Mouse (Mus musculus) bone marrow, adult 2 months (tissue): ENCODE data around the gene Btbd6. TPM values are rescaled to one million over a fixed set of nuclear protein-coding genes. Genes with fewer than 3 reads are reported as not detected.

Experiments used
- H3K27ac ChIP-seq: fragments of 200-500 bp; 2 replicates; pipeline ENCODE4 v1.5.1; 2012; ENCODE audit warnings: low read depth, mild to moderate bottlenecking, control low read depth, inconsistent platforms, low read length; ENCODE audit not compliant: control insufficient read depth, poor library complexity, insufficient read depth
- H3K4me1 ChIP-seq: fragments of 200-500 bp; 2 replicates; pipeline ENCODE4 v1.6.1; 2011; ENCODE audit warnings: low read length; ENCODE audit not compliant: control insufficient read depth, insufficient read depth
- H3K4me3 ChIP-seq: fragments of 200-500 bp; replicated peaks from 2 replicates; pipeline ENCODE3; 2011; ENCODE audit warnings: mild to moderate bottlenecking, low read depth, low read length, control low read depth; ENCODE audit not compliant: control insufficient read depth
- CTCF ChIP-seq: fragments of 200-500 bp; IDR thresholded peaks from 2 replicates; pipeline ENCODE4 v1.5.1; 2011; ENCODE audit warnings: low read length, control low read depth; ENCODE audit not compliant: control insufficient read depth, insufficient read depth
- POLR2A ChIP-seq: fragments of 200-500 bp; IDR thresholded peaks from 2 replicates; pipeline ENCODE4 v1.6.1; 2011; ENCODE audit warnings: low read depth, mild to moderate bottlenecking, control low read depth, low read length, borderline replicate concordance; ENCODE audit not compliant: control insufficient read depth
- WGBS: fragments of 180-500 bp; shearing (Covaris S2); methylation state at CpG from one replicate; pipeline ENCODE4 v1.1.7; 2018; 5-methylcytosine and 5-hydroxymethylcytosine counted together
- polyA plus RNA-seq: library from polyadenylated mRNA; stranded (reverse); fragments of >200 nt; gene quantifications from 2 replicates; pipeline ENCODE4 v1.2.4, GENCODE M21; 2011; ENCODE audit warnings: low replicate concordance; ENCODE audit not compliant: missing spikeins, insufficient read depth, insufficient read length

Btbd6 gene
- polyA plus RNA-seq, 1 experiment = 6.3 TPM

DNA sequence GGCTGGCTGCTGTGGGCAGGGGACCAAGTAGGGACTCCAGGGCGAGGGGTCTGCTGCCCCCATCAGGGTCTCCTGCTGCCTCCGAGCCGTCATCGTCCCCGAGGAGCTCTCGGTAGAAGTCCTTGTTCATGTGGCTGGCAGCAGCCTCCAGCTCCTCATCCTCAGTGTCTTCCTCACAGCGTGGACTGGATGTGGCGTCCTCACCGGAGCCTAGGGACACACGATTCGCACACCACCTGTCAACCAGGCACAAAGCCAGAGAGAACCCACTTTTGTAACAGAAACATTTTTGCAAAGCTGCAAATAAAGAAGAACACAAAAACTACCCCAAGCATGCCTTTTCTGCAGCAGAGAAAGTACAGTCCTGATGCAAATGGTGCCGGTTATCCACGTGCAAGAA is 10.5 kb upstream of the Btbd6 start:
- no peaks in the 10 kb centered on the region for H3K4me1 ChIP-seq
- H3K27ac ChIP-seq = no peak overlapping the region
- WGBS = 93% methylated on average over 13 of the region's 13 CpGs
- no peak for TF ChIP-seq CTCF
- no peak for TF ChIP-seq POLR2A
- no peak overlapping the region for H3K4me3 ChIP-seq

DNA sequence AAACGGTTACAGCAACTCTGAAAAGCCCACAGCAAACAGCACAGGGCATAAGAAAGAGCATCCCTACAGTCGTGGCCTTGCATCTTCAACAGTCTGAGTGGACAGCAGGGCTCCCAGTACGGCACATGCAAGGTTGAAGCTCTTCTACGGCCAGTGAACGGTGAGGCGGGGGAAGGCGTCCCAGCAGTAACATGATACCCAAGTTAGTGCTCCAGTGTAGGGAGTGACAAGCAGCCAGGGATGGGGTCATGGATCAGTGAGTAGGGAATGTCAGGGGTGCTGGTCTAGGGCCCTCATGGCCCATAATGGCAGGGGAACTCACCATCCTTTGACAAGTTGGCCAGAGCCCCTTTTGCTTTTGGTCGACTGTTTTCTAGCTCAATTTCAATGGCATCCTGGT is 7.3 kb upstream of the Btbd6 start:
- no peak for TF ChIP-seq CTCF
- no peak for TF ChIP-seq POLR2A
- Histone ChIP-seq H3K27ac (no peak overlapping the region), H3K4me1 (no peaks in the 10 kb centered on the region), H3K4me3 (no peak overlapping the region)
- 91% methylated on average over 8 of the region's 8 CpGs for WGBS

DNA sequence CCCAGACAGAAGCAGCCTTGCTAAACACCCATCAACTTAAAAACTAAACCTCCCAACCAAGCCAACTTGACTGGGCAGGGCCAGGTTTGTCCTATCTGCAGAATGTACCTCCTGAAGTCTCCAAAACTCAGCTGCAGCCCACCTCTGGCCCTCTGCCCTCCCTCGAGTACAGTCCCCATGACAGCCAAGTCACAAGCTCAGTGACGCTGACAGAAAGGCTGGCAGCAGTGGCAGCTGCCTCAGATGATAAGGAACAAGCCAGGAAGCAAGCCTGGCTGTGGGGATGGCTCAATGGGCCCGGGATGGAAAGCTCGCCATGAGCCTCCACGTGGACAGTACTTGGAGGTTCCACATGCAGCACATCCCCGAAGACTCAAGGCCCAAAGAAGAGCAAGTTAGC is 6.7 kb upstream of the Btbd6 start:
- Histone ChIP-seq H3K4me3 (no peak overlapping the region), H3K27ac (no peak overlapping the region), H3K4me1 (no peaks in the 10 kb centered on the region)
- TF ChIP-seq POLR2A (no peak), CTCF (no peak)
- 80% methylated on average over 6 of the region's 6 CpGs for WGBS

DNA sequence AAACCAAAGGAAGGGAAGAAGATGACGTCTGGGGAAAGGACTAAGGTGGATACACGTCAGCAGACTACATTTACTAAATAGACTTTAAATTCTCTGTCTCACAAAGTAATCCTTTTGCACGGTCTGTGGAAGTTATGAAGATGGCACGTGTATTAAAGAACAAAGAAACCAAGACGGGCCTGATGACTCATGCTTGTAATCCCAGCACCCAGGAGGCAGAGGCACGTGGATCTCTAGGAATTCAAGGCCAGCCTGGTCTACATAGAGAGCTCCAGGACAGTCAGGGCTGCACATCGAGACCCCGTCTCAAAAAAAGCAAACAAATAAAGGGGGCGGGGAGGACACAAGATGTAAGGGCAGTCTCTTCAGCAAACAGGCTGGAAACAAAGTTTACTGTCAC is 1.5 kb upstream of the Btbd6 start:
- H3K4me1 ChIP-seq = no peaks in the 10 kb centered on the region; the same call in 1 of the 2 replicates
- no peak overlapping the region for H3K4me3 ChIP-seq
- no peak overlapping the region for H3K27ac ChIP-seq
- TF ChIP-seq CTCF (no peak), POLR2A (no peak)
- 90% methylated on average over 9 of the region's 9 CpGs for WGBS

DNA sequence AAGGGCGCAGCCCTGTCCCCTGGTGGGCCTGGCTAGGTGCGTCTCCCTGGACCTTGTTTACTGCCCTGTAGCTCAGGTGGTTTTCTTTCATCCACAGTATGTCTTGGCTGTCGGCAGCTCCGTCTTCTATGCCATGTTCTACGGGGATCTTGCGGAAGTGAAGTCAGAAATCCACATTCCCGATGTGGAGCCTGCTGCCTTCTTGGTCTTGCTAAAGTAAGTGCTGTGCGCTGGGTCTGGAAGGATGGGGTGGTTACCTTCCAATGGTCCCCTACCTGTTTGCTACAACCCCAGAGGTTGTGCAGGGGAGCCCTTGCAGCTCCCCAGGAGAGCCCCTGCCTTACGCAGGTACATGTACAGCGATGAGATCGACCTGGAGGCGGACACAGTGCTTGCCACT is 874 bp downstream of the Btbd6 start:
- 79% methylated on average over 12 of the region's 12 CpGs for WGBS
- no peaks in the 10 kb centered on the region; the same call in 1 of the 2 replicates for H3K4me1 ChIP-seq
- H3K4me3 ChIP-seq = peak overlapping the region; percentile 80
- no peak overlapping the region; the same call in 1 of the 2 replicates for H3K27ac ChIP-seq
- TF ChIP-seq POLR2A (no peak), CTCF (no peak)

DNA sequence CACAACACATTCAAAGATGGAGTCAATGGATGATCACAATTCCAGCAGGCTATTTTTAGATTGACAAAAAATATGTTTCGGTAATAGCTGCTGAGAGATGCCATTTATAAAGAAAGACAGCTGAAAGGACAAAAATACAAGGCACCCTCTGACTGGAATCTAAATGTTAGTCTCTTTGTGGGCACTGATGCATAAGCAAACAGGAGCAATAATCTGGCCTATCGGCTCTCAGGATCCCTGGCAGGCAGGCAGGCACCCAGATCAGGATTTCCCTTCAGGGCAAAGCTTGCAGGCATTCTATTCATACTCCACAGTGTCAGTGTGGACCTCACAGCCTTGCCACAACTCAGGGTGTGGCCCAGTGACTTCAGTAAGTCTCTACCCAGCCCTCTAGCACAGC is 5.7 kb downstream of the Btbd6 start:
- Histone ChIP-seq H3K4me1 (no peaks in the 10 kb centered on the region; the same call in 1 of the 2 replicates), H3K27ac (no peak overlapping the region), H3K4me3 (no peak overlapping the region)
- WGBS = 91% methylated on average over 2 of the region's 2 CpGs
- no peak for TF ChIP-seq CTCF
- TF ChIP-seq POLR2A = no peak

DNA sequence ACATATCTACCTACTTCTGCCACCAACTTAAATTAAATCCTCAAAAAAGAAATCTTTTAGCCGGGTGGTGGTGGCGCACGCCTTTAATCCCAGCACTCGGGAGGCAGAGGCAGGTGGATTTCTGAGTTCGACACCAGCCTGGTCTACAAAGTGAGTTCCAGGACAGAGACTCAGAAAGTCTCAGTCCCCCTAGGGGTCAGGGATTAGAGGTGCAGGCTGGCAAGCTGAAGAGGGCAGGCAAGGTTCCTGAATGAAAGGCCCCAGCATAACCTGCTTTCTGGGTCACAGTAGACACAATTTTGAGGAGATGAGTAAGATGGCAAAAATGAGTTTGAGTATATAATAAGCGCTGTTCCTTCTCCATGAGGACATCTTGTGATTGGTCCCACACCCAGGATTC is 9.1 kb downstream of the Btbd6 start:
- Histone ChIP-seq H3K4me1 (no peaks in the 10 kb centered on the region; the same call in 1 of the 2 replicates), H3K4me3 (no peak overlapping the region), H3K27ac (no peak overlapping the region)
- 92% methylated on average over 6 of the region's 6 CpGs for WGBS
- TF ChIP-seq POLR2A (no peak), CTCF (peak; percentile 39; the same call in 1 of the 2 replicates)

DNA sequence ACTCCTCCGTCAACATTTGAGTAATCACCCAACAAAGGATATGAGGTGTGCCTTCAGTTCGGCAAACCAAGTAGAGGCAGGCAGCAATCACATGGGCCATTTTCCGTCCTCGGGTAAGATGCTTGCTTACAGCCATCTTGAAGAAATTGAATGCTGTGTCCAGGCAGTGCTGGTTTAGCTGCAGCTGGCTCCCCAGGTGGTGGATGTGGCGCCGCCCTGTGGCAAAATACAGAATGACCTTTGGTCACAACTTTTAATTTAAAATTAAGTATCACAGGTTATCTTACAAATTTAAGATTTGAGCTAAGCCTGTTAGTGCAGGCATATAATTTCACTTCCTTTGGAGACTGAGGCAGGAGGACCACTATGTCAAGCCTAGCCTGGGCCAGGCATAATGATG is 11.6 kb downstream of the Btbd6 start:
- no peak overlapping the region for H3K27ac ChIP-seq
- H3K4me1 ChIP-seq = no peaks in the 10 kb centered on the region; the same call in 1 of the 2 replicates
- WGBS = 73% methylated on average over 6 of the region's 6 CpGs
- TF ChIP-seq POLR2A = no peak
- peak; percentile 55 for TF ChIP-seq CTCF
- H3K4me3 ChIP-seq = no peak overlapping the region
